Comparison of ENCODE assay signal across 32 mouse cellular contexts in genomic region chr2:78459444-78459843, GRCm38 (mm10).
"Had no signal": no experiment of that assay in that cellular context is flagged by ENCODE, and none has a peak within 500 bp of the region (broad histone marks: within the 10 kb centered on the region; RNA-seq: fewer than 3 reads in every experiment).

No protein-coding gene starts in this region.

- H3K4me2 ChIP-seq: limb, embryonic 12.5 days; limb, embryonic 13.5 days; limb, embryonic 15.5 days; liver, embryonic 11.5 days; liver, embryonic 12.5 days; liver, embryonic 13.5 days; liver, embryonic 15.5 days; lung, embryonic 14.5 days; lung, embryonic 15.5 days; midbrain, embryonic 11.5 days; midbrain, embryonic 12.5 days; midbrain, embryonic 13.5 days; midbrain, embryonic 15.5 days; neural tube, embryonic 12.5 days had no signal

- H3K27me3 ChIP-seq: limb, embryonic 12.5 days; limb, embryonic 15.5 days; liver, embryonic 12.5 days; liver, embryonic 13.5 days; liver, embryonic 15.5 days; lung, embryonic 15.5 days; megakaryocyte, embryonic 14.5 days; midbrain, embryonic 12.5 days; midbrain, embryonic 13.5 days; midbrain, embryonic 15.5 days; neural tube, embryonic 12.5 days had no signal

- DNase-seq: left cerebral cortex, postnatal 4 days; liver; liver, embryonic 13.5 days; liver, postnatal 0 days; lung, adult 18-20 months; lung, adult 2 months; lung, embryonic 14.5 days; lung, postnatal 10 days; lung, postnatal 14 days; lung, postnatal 36 days; lung, postnatal 4 days; midbrain, embryonic 14.5 days had no signal

- H3K9ac ChIP-seq: limb, embryonic 12.5 days; limb, embryonic 13.5 days; limb, embryonic 15.5 days; liver, embryonic 12.5 days; liver, embryonic 13.5 days; liver, embryonic 14.5 days; liver, embryonic 15.5 days; liver, postnatal 0 days; lung, embryonic 14.5 days; lung, embryonic 15.5 days; midbrain, embryonic 12.5 days; midbrain, embryonic 13.5 days; midbrain, embryonic 15.5 days; neural tube, embryonic 12.5 days had no signal

- ATAC-seq: liver, embryonic 12.5 days; liver, postnatal 0 days; lung, postnatal 0 days; midbrain, embryonic 13.5 days; midbrain, embryonic 15.5 days; midbrain, embryonic 16.5 days had no signal

- H3K9me3 ChIP-seq: limb, embryonic 10.5 days; limb, embryonic 15.5 days; liver, embryonic 12.5 days; liver, embryonic 13.5 days; liver, embryonic 15.5 days; lung, embryonic 15.5 days; midbrain, embryonic 12.5 days; midbrain, embryonic 15.5 days; neural tube, embryonic 12.5 days had no signal

- H3K27ac ChIP-seq: limb, embryonic 10.5 days; limb, embryonic 12.5 days; limb, embryonic 13.5 days; limb, embryonic 15.5 days; liver, embryonic 12.5 days; liver, embryonic 13.5 days; liver, embryonic 14.5 days; liver, embryonic 15.5 days; lung, embryonic 15.5 days; macrophage; midbrain, embryonic 10.5 days; midbrain, embryonic 12.5 days; midbrain, embryonic 13.5 days; midbrain, embryonic 15.5 days; neural tube, embryonic 12.5 days had no signal

- H3K4me1 ChIP-seq: limb, embryonic 10.5 days; liver, embryonic 12.5 days; liver, embryonic 13.5 days; liver, embryonic 15.5 days; lung, embryonic 15.5 days; megakaryocyte, embryonic 14.5 days; midbrain, embryonic 10.5 days; midbrain, embryonic 12.5 days; midbrain, embryonic 13.5 days; midbrain, embryonic 15.5 days; neural tube, embryonic 12.5 days had no signal

- H3K4me3 ChIP-seq: limb, embryonic 10.5 days; limb, embryonic 12.5 days; limb, embryonic 13.5 days; limb, embryonic 15.5 days; liver, embryonic 12.5 days; liver, embryonic 13.5 days; liver, embryonic 15.5 days; lung, embryonic 15.5 days; megakaryocyte, embryonic 14.5 days; midbrain, embryonic 10.5 days; midbrain, embryonic 12.5 days; midbrain, embryonic 13.5 days; midbrain, embryonic 15.5 days; myocyte; neural tube, embryonic 12.5 days had no signal

- H3K36me3 ChIP-seq: limb, embryonic 10.5 days; limb, embryonic 12.5 days; limb, embryonic 13.5 days; limb, embryonic 15.5 days; liver, embryonic 12.5 days; liver, embryonic 13.5 days; liver, embryonic 15.5 days; lung, embryonic 15.5 days; midbrain, embryonic 10.5 days; midbrain, embryonic 12.5 days; midbrain, embryonic 13.5 days; midbrain, embryonic 15.5 days; neural tube, embryonic 12.5 days had no signal
